Mouse (Mus musculus) telencephalon, adult 2 months (tissue): Measurements from ENCODE around the gene Tbl3.

ENCODE experiments used
- DNase-seq: peaks from one replicate; pipeline ENCODE4 v3.0.0-alpha.2; 2011; ENCODE audit warnings: low read depth, low spot score

The Tbl3 gene

DNA sequence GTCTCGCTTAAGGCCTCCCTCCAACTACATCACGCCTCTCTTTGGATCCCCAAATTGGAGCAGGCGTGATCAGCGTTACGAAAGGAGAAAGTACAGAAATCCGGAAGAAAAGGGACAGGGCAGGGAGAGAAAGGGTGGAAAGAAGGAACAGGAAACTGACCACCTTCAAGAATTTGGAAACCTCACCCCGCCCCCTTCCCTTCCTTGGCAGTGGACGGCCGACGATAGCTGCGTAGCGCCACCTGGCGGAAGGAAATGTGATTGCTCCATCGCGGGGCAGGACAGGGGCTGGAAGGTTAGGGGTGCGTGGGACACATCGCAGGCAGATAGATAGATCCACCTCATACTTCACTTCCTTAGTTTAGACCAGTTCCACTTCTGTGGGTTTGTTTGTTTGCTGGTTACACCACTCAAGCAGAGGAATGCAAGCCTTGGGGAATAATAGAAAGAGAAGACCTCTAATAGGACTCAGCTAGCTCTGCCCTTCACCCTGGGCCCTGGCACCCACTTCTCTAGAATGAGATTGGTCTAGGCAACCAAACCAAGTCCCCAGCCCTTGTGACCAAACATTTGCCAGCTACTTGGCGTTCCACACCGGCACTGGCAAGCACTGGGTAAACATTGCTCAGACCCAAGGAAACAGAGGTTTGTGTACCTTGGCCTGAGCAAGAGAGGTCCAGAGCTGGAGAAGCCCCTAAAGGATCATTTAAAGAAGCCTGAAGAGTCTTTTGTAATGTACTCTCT, 53.3 kb downstream of the Tbl3 start:
- DNase-seq = no peak

DNA sequence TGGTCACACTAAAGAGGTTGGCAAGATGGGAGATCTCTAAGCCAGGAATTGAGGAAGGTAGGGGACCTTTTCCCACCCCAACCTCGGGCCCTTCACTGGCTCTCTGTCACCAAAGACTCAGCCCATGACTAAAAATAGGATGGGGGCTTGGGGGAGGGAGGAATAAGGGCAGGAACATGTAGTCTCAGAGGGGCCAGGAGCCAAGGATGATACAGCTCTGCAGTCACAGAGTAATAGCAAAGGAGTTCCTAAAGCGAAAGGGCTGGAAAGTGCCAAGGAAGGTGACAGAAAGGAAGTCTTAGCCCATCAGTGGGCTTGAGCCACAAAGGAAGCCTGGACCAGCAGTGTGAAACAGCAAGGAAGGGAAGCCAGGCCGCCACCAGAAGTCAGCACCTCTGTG, 55.6 kb downstream of the Tbl3 start:
- DNase-seq = no peak

DNA sequence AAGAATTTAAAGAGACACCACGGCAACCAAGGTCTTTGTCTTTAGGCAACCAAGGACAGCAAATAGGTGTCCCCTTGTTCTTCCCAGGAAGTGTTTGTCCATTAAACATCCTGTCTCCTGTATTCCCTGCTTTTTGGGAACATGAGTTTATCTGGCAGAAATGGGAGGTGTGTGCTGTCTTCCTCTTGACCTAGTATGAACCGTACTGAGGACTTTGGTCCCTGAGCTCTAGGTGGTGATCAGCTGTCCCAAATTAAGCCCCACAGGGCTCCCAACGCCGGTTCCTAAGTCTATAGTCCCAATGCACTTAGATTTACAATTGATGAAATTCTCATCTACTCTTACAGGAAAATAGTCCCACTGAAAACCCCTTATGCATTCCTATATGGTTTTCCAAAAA, 56.7 kb downstream of the Tbl3 start:
- no peak for DNase-seq

DNA sequence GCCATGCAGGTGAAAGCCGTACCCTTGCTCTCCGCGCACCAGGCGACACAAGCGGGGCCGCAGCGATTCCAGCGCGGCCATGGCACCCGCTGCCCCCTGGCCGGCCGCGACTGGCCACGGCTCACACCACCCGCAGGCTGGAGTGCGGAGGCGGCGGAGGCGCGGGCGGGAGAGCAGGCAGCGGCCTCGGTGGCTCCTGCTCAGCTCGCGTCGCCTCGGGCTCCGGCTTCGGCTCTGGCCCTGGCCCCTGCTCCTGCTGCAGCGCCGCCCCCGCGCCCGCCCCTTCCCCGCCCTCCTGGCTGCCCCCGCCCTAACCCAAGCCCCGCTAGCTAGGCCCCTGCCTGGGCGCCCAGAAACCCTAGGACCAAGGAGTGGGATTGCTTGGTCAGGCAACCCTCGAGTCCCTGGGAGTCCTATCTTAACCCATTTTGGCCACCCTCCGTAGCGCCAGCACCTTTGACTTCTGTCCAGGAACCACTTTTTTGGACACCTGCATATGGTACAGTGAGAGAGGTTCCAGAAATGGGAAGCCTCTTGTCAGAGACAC, 57.3 kb downstream of the Tbl3 start, which contains the start of gene Slc9a3r2:
Gene Slc9a3r2 (minus strand): TSS at position 258 of the 547 bp plus-strand sequence.
- no peak for DNase-seq

DNA sequence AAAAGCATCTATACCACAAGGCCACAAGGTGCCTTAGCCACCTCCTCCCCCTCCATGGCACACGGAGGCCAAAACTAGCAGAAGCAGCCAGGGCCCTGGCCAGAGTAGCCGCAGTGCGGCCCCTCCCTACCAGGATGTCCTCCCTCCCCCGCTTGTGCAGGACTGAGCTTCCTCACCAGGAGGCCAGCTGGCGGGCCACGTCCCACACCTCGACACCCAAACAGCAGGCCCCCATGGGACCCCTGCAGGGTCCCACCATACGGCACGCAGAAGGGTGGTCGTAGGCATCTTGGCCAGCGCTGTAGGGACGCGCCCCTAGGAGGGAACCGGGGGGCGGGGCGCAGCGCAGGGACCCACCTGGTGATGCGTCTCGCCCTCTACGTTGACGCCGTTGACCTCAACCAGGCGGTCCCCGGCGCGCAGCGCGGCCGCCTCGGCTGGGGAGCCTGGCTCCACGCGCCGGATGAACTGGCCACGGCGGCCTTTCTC, 57.8 kb downstream of the Tbl3 start:
- DNase-seq = no peak

GRCm38 (mm10) chr17:24648731-24649377, 58.6 kb downstream of the Tbl3 start:
- no peak for DNase-seq
